Mouse (Mus musculus) midbrain, embryonic 11.5 days (tissue): ENCODE data around the gene Cdnf. TPM values are rescaled to one million over a fixed set of nuclear protein-coding genes. Genes with fewer than 3 reads are reported as not detected.

ENCODE experiments used
- ATAC-seq: fragments of 200-750 bp; cut with Nextera tagmentation; 2 replicates; pipeline ENCODE4 v1.8.0; 2017; ENCODE audit warnings: moderate TSS enrichment, moderate library complexity; ENCODE audit not compliant: low FRiP score
- DNase-seq: peaks from one replicate; pipeline ENCODE4 v3.0.0; 2015; ENCODE audit warnings: low spot score; ENCODE audit errors: missing footprints
- H3K27ac ChIP-seq: fragments of 300-500 bp; sonication (generic); 2 replicates; pipeline ENCODE4 v1.5.1; 2014; ENCODE audit warnings: low read depth, low read length
- H3K27me3 ChIP-seq: fragments of 300-500 bp; sonication (generic); 2 replicates; pipeline ENCODE4 v1.6.1; 2014; ENCODE audit warnings: mild to moderate bottlenecking, low read length, moderate library complexity, mixed read lengths; ENCODE audit not compliant: control insufficient read depth, insufficient read depth
- H3K36me3 ChIP-seq: fragments of 300-500 bp; sonication (generic); 2 replicates; pipeline ENCODE4 v1.6.1; 2014; ENCODE audit warnings: mild to moderate bottlenecking, low read length, moderate library complexity, mixed read lengths; ENCODE audit not compliant: control insufficient read depth, insufficient read depth
- H3K4me1 ChIP-seq: fragments of 300-500 bp; sonication (generic); 2 replicates; pipeline ENCODE4 v1.6.1; 2014; ENCODE audit warnings: low read length; ENCODE audit not compliant: control insufficient read depth, insufficient read depth
- H3K4me2 ChIP-seq: fragments of 300-500 bp; sonication (generic); 2 replicates; pipeline ENCODE4 v1.6.1; 2014; ENCODE audit warnings: mild to moderate bottlenecking, moderate library complexity
- H3K4me3 ChIP-seq: fragments of 300-500 bp; sonication (generic); 2 replicates; pipeline ENCODE4 v1.5.1; 2014; ENCODE audit warnings: low read depth, low read length
- H3K9ac ChIP-seq: fragments of 300-500 bp; sonication (generic); 2 replicates; pipeline ENCODE4 v1.6.1; 2014; ENCODE audit warnings: low read length
- H3K9me3 ChIP-seq: fragments of 300-500 bp; sonication (generic); 2 replicates; pipeline ENCODE4 v1.6.1; 2016; ENCODE audit warnings: low read length; ENCODE audit not compliant: control insufficient read depth
- WGBS: fragments of 180-500 bp; shearing (Covaris S2); extraction: QIAGEN DNeasy Blood & Tissue Kit; methylation state at CpG from one replicate; pipeline ENCODE4 v1.1.7; 2014; 5-methylcytosine and 5-hydroxymethylcytosine counted together
- polyA plus RNA-seq: library from polyadenylated mRNA; unstranded; fragments of >200 nt; fragmentation: Nextera tagmentation; extraction: Ambion mirVana; gene quantifications from 2 replicates; pipeline ENCODE4 v1.2.1, GENCODE M21; 2014

Cdnf gene
- polyA plus RNA-seq, 1 experiment from 2014 or later, result 0.37 TPM

DNA sequence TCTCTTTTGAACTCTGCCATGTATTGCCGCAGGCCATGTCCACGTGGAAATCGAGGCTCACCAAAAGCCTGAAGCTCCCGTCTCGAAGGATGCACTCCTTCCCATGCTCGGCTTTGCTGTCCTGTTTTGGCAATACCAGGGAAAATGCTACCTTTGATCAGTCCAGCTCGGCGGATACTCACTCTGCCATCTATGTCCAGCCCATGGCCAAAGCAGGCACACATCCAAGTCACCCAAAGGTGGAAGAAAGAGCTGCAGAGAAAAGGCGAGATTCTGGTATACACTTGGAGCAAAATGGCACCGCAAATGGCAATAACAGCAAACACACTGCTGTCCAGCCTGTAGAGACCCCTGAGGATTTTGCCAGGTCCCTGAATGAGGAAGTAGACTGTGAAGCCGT is 57.8 kb downstream of the Cdnf start:
- Histone ChIP-seq H3K9ac (no peak overlapping the region), H3K4me1 (no peaks in the 10 kb centered on the region), H3K9me3 (no peaks in the 10 kb centered on the region), H3K27me3 (no peaks in the 10 kb centered on the region), H3K4me3 (no peak overlapping the region), H3K27ac (no peak overlapping the region), H3K36me3 (no peaks in the 10 kb centered on the region), H3K4me2 (no peak overlapping the region)
- ATAC-seq, result no peak
- DNase-seq, result no peak
- 92% methylated on average over 11 of the region's 11 CpGs for WGBS

GRCm38 (mm10) chr2:3573883-3574282 is 61.1 kb downstream of the Cdnf start:
- 85% methylated on average over 7 of the region's 7 CpGs for WGBS
- H3K27me3 ChIP-seq, result no peaks in the 10 kb centered on the region
- H3K27ac ChIP-seq, result no peak overlapping the region
- no peak overlapping the region for H3K4me2 ChIP-seq
- no peaks in the 10 kb centered on the region for H3K36me3 ChIP-seq
- H3K4me1 ChIP-seq, result no peaks in the 10 kb centered on the region
- DNase-seq (no peak), ATAC-seq (no peak)
- H3K9me3 ChIP-seq, result no peaks in the 10 kb centered on the region
- H3K4me3 ChIP-seq, result no peak overlapping the region
- no peak overlapping the region for H3K9ac ChIP-seq

DNA sequence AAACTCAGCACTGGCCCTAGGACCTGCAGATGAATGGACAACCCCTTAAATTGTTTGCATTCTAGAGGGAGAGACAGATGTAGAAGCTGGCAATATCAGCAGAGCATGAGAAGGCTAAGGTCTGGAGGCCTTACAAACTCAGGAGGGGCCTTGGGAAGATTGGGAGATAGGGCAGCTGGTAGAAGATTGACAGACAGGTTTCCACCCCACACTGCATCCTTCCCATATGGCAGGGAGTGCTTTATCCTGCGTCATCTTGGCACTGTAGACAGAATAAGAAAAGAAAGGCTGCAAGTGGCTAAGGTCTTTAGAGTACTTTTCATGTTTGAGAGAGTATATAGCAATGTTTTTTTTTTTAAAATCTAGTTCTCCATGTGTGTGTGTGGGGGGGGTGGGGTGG is 62.3 kb downstream of the Cdnf start:
- Histone ChIP-seq H3K4me2 (no peak overlapping the region), H3K9ac (no peak overlapping the region), H3K27ac (no peak overlapping the region), H3K9me3 (no peaks in the 10 kb centered on the region), H3K4me3 (no peak overlapping the region), H3K36me3 (no peaks in the 10 kb centered on the region), H3K27me3 (no peaks in the 10 kb centered on the region), H3K4me1 (no peaks in the 10 kb centered on the region)
- WGBS, result 79% methylated on average over 1 of the region's 1 CpGs
- no peak for ATAC-seq
- no peak for DNase-seq

Other genes with a start within 250 kb of the Cdnf start
- 69.3 and 69.8 TPM in 2 replicates for gene Nmt2, start 228.8 kb upstream of the Cdnf start, polyA plus RNA-seq
- gene Rpp38, start 180.4 kb upstream of the Cdnf start, polyA plus RNA-seq, result 24.9 and 25.6 TPM in 2 replicates
- gene Acbd7, start 176.9 kb upstream of the Cdnf start, polyA plus RNA-seq, result 0.66 and 0.68 TPM in 2 replicates
- gene Olah, start 115.8 kb upstream of the Cdnf start, polyA plus RNA-seq, result not detected in 2 replicates
- 0.61 TPM in 1 of 2 replicates, not detected in the other for gene Meig1, start 90.4 kb upstream of the Cdnf start, polyA plus RNA-seq
- gene Dclre1c, start 88.9 kb upstream of the Cdnf start, polyA plus RNA-seq, result 8.1 TPM in 2 replicates
- 47.4 and 52.2 TPM in 2 replicates for gene Suv39h2, start 38.0 kb upstream of the Cdnf start, polyA plus RNA-seq
- gene Gm45902, start 240 bp upstream of the Cdnf start, polyA plus RNA-seq, result 8.7 and 9.4 TPM in 2 replicates
- gene Hspa14, start 216 bp upstream of the Cdnf start, polyA plus RNA-seq, result 122 TPM in 2 replicates
- 60.4 and 65.7 TPM in 2 replicates for gene Fam107b, start 57.5 kb downstream of the Cdnf start, polyA plus RNA-seq